Mouse (Mus musculus) stomach, embryonic 15.5 days (tissue): ENCODE data around the gene Ube2d3. TPM values are rescaled to one million over a fixed set of nuclear protein-coding genes. Genes with fewer than 3 reads are reported as not detected.

Experiments
- ATAC-seq: fragments of 200-750 bp; cut with Nextera tagmentation; 2 replicates; pipeline ENCODE4 v1.8.0; 2017; ENCODE audit warnings: low read depth, moderate number of reproducible peaks, moderate TSS enrichment; ENCODE audit not compliant: insufficient read depth, low FRiP score
- H3K27ac ChIP-seq: fragments of 300-500 bp; sonication (generic); 2 replicates; pipeline ENCODE4 v1.5.1; 2015; ENCODE audit warnings: mild to moderate bottlenecking, inconsistent platforms
- H3K27me3 ChIP-seq: fragments of 300-500 bp; sonication (generic); replicated peaks from 2 replicates; pipeline ENCODE4 v1.6.1; 2015; ENCODE audit warnings: inconsistent platforms
- H3K36me3 ChIP-seq: fragments of 300-500 bp; sonication (generic); 2 replicates; pipeline ENCODE4 v1.6.1; 2015; ENCODE audit warnings: inconsistent platforms
- H3K4me1 ChIP-seq: fragments of 300-500 bp; sonication (generic); 2 replicates; pipeline ENCODE4 v1.6.1; 2015; ENCODE audit warnings: inconsistent platforms
- H3K4me2 ChIP-seq: fragments of 300-500 bp; sonication (generic); 2 replicates; pipeline ENCODE4 v1.6.1; 2015; ENCODE audit warnings: mild to moderate bottlenecking, inconsistent platforms
- H3K4me3 ChIP-seq: fragments of 300-500 bp; sonication (generic); replicated peaks from 2 replicates; pipeline ENCODE4 v1.5.1; 2015; ENCODE audit warnings: inconsistent platforms
- H3K9ac ChIP-seq: fragments of 300-500 bp; sonication (generic); 2 replicates; pipeline ENCODE4 v1.6.1; 2015; ENCODE audit warnings: inconsistent platforms
- H3K9me3 ChIP-seq: fragments of 300-500 bp; sonication (generic); 2 replicates; pipeline ENCODE4 v1.6.1; 2016; ENCODE audit warnings: inconsistent platforms
- WGBS: fragments of 180-500 bp; shearing (Covaris S2); methylation state at CpG from one replicate; pipeline ENCODE4 v1.1.7; 2015; 5-methylcytosine and 5-hydroxymethylcytosine counted together
- polyA plus RNA-seq: library from polyadenylated mRNA; unstranded; fragments of >200 nt; fragmentation: Nextera tagmentation; extraction: Ambion mirVana; gene quantifications from 2 replicates; pipeline ENCODE4 v1.2.1, GENCODE M21; 2015

The Ube2d3 gene
- polyA plus RNA-seq, 1 experiment from 2014 or later: 469 TPM

- no peaks in the 10 kb centered on the region for H3K36me3 ChIP-seq
- WGBS: 34% methylated on average over 6 of the region's 6 CpGs
- H3K4me1 ChIP-seq: peaks cover 4% of the 10 kb centered on the region; the same call in 1 of the 2 replicates
- ATAC-seq: peak; percentile 54; the same call in 1 of the 2 replicates
- no peaks in the 10 kb centered on the region for H3K9me3 ChIP-seq
- no peak overlapping the region for H3K27ac ChIP-seq
- H3K4me3 ChIP-seq: no peak overlapping the region
- no peaks in the 10 kb centered on the region for H3K27me3 ChIP-seq
- H3K4me2 ChIP-seq: no peak overlapping the region
- H3K9ac ChIP-seq: no peak overlapping the region
Observed at GRCm38 (mm10) chr3:135516891-135517290, 78.9 kb downstream of the Ube2d3 start.

Other genes starting within 250 kb of the Ube2d3 start
- 24.2 and 24.4 TPM in 2 replicates for gene Cenpe, start 225.6 kb upstream of the Ube2d3 start, polyA plus RNA-seq
- 6.4 and 7.0 TPM in 2 replicates for gene Bdh2, start 156.9 kb upstream of the Ube2d3 start, polyA plus RNA-seq
- gene Slc9b2, start 130.4 kb upstream of the Ube2d3 start, polyA plus RNA-seq: 2.2 and 2.4 TPM in 2 replicates
- 0.13 and 0.17 TPM in 2 replicates for gene Slc9b1, start 90.1 kb upstream of the Ube2d3 start, polyA plus RNA-seq
- 60.2 and 64.0 TPM in 2 replicates for gene Cisd2, start 14.2 kb upstream of the Ube2d3 start, polyA plus RNA-seq
- 13.5 and 17.5 TPM in 2 replicates for gene Manba, start 47.5 kb downstream of the Ube2d3 start, polyA plus RNA-seq